Mouse (Mus musculus): ENCODE data around the gene Pdzd4. TPM values are rescaled to one million over a fixed set of nuclear protein-coding genes. Genes with fewer than 3 reads are reported as not detected.

Gene Pdzd4
- 100 to 1,000 TPM; 174 to 186 TPM for total RNA-seq (2021)

DNA sequence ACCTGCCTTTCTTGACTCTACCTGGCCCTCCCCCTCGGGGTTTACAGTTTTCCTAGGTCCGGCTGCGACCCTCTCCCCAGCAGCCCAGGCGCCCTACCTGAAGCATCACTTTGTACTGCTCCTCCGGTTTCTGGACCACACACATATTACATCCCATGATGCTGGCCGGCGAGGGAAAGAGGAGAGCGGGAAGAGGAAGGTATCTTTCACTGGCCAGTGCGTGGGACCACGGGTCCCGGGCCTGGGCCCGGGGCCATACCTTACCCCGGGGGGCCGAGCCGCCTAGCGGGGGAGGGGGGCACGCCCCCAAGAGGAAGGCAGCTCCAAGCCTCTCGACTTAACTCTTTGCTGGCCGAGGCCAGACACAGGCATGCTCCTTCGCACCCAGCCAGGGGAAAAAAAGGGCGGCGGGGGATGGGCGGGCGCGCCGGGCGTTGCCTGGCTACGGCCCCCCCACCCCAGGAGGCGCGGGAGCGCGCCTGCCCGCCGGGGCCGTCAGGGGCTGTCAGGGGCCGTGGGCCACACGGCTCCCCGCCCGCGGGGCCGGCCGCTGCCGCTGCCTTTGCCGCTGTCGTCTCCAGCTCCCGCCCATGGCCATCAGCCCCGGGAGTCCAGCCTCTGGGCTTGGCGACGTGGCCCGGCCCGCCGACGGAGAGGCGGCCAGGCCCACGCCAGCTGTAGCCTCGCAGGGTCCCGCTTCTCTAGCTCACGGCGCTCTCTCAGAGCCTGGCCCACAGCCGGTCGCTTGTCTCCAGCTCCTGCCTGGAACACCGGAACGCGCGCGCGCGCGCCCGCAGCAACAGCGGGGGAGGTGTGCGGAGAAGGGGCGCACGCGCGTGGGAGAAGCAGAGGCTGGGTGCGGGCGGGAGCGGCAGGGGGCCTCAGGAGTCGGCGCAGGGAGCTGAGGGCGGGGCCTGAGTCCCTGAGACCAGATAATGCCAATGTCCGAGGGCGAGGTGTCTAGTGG lies at the start of gene Pdzd4:
Gene Pdzd4, minus strand, starts transcription at position 785 of the 967 bp plus-strand sequence.
- DNase-seq: peak; percentile 80

GRCm38 (mm10) chrX:73871956-73872355 lies 47.2 kb upstream of the Pdzd4 start:
- intact Hi-C loops (cut with DNase I): no loop called here

More for the DNA sequence above, at the start of gene Pdzd4:
- intact Hi-C loops (cut with DNase I): no loop called here

GRCm38 (mm10) chrX:73871474-73871873 lies 46.7 kb upstream of the Pdzd4 start:
- DNase-seq: no peak
- intact Hi-C loops (cut with DNase I): no loop called here

More at GRCm38 (mm10) chrX:73871956-73872355, 47.2 kb upstream of the Pdzd4 start:
- peak; percentile 33 for DNase-seq

GRCm38 (mm10) chrX:73869334-73869733 lies 44.6 kb upstream of the Pdzd4 start:
- DNase-seq: no peak

GRCm38 (mm10) chrX:73867852-73868251 lies 43.1 kb upstream of the Pdzd4 start:
- intact Hi-C loops (cut with DNase I): no loop called here
- no peak for DNase-seq

More at GRCm38 (mm10) chrX:73869334-73869733, 44.6 kb upstream of the Pdzd4 start:
- intact Hi-C loops (cut with DNase I): no loop called here

DNA sequence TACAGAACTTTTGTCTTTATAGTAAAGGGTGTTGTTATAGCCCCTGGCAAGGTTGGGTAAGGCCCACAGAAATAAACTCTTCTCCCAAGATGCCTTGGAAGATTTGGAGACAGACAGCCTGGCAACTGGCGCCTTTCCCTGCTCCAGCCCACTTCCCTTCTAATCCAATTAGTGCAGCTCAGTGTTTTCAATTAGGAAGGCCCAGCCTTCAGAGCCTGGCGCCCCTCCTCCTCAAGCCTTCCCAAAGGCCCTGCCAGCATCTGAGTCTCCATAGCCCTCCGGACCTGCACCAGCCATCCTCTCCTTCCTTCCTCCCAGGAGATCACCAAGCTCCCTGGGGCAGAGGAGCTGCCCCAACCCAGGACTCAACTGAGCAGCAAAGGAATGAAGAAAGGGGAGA lies 42.5 kb upstream of the Pdzd4 start:
- intact Hi-C loops (cut with DNase I): no loop called here
- peak; percentile 70 for DNase-seq

DNA sequence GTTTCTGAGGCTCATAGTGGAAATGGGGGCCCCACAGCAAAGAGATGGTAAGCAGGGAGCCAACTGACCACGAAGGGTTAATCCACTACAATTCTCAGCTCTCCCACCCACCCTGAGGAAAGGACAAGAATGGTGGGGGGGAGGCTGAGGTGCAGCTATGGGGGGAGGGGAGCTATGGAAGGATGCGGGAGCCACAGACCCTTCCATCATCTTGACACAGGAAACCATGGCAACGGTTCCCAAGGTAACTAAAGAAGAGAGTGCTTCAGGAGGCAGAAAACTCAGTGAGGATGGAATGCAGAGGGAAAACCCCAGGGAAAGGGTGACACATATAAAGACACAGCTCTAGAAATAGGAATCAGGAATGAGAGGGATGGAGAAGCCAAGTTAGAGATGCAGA lies 39.9 kb upstream of the Pdzd4 start:
- no peak for DNase-seq
- intact Hi-C loops (cut with DNase I): no loop called here

DNA sequence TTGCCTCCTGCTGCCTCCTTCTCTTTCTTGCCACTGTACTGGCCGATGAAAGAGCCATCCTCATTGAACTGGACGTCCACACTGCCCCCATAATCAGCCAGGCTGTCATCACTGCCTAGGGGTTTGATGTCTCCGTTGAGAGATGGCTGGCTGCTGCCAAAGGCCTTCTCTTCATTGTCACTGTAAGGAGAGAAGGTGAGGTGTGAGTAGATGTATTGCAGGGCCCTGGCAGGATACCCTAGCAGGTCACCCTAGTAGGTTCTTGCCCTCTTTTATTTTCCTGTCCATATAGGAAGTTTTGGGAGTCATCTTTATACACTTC lies 30.3 kb upstream of the Pdzd4 start:
- intact Hi-C loops (cut with DNase I): no loop called here
- DNase-seq: no peak

DNA sequence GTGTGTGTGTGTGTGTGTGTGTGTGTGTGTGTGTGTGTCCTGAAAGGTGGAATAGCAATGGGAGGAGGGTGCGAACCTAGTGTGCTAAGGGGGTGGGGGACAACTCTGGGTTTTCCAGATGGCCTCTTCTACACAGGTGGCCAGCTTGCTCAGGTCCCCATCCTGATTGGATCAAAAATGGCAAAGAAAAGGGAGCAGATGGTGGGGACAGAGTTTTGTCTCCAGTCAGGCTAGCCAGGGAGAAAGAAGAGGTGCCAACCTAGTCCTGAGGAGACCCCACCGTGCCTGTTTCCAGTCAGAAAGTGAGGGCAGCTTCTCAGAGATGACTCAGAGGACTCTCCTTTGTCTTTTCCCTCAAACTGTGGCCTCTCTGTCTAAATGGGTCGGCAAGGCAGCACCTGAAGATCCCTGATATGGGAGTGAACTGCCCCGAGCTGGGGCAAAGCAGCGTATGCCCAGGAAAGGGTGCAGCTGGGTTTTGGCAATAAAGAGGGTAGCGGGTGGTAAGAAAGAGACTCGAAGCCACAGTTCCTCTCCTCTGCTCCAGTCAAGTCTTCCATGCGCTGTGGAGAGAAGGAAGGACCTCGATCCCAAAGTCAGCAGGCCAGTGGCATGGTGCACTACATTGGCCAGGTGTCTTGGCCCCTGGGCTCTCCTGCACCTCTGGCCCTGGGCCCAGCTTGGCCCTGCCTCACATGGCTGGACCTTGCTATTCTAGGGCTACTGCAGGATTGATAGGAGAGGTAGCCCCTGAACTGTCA lies 29.7 kb upstream of the Pdzd4 start:
- intact Hi-C loops (cut with DNase I): no loop called here
- DNase-seq: peak; percentile 23

DNA sequence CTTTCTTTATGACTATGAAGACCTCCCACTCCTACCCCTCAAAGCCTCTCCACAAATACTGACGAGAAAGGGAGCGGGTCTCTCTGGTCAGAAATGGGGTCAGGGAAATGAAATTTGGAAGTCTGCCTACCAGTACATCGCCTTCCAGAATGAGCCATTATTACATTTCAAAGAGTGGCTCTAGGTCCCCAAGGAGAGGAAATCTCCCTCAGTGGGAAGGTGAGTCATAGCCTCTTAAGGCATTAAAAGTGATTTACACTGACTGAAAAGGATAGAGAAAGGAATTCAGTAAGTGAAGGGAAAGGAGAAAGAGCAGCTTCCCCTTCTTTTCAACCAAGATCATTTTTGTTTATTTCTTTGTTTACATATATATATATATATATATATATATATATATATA lies 11.9 kb upstream of the Pdzd4 start:
- intact Hi-C loops (cut with DNase I): no loop called here
- no peak for DNase-seq

GRCm38 (mm10) chrX:73835731-73836130 lies 11.0 kb upstream of the Pdzd4 start:
- intact Hi-C loops (cut with DNase I): no loop called here
- DNase-seq: no peak

DNA sequence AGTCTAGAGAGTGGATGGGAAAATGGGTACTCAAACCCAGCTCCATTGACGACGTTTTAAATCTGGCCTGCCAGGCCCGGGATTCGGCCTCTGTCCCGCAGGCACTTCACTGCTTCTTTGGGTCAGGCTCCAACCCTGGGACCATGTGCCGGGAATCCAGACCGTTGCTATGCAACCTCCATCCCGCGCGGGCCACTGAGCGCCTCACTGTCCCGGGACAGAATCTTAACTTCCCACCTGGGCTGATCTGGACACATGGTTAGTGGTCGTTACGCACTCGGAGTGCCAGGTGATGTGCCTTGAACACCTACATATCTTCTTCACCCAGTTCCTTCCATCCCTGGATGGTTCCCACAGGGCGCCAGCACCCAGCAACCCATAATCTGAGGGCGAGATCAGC lies 1.0 kb downstream of the Pdzd4 start:
- DNase-seq: no peak
- intact Hi-C loops (cut with DNase I): no loop called here

GRCm38 (mm10) chrX:73816596-73817314 lies 8.0 kb downstream of the Pdzd4 start:
- no peak for DNase-seq
- intact Hi-C loops (cut with DNase I): no loop called here

DNA sequence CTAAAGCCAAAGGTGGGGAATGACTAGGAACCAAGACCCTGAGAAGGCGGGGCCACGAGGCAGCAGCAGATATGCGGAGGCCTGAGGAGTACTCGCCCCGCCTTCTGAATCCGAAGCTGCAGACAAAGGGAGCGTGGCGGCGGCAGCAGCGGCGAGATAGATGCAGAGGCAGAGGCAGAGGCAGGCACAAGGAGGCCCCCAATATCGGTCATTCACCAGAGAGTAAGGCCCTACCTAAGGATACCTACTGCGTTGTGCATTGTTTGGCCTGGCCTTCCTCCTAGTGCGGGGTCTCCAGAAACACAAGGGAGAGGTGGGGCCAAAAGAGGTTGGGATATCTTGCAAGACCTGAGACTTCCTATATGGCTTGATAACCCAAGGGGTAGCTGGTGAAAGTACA lies 9.7 kb downstream of the Pdzd4 start:
- peak; percentile 27 for DNase-seq

GRCm38 (mm10) chrX:73805814-73806213 lies 19.0 kb downstream of the Pdzd4 start:
- DNase-seq: no peak
- intact Hi-C loops (cut with DNase I): no loop called here

More for the DNA sequence above, 9.7 kb downstream of the Pdzd4 start:
- intact Hi-C loops (cut with DNase I): no loop called here

DNA sequence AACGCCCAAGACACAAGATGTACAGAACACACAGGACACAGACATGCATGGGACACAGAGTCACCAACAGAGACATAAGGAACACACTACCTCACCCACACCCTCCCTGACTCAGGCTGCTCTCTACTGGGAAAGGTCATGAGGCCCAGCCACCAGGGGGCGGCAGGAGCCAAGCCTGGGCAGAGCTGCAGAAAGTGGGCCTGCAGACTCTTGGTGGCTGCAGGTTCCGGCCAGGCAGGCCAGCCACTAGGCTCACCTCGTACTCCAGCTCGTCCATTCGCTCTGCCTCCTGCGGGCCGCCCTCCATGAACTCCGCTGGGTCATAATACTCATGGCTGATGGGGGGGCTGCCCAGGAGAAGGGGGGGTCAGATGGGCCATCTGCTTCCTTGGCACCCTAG lies 26.3 kb downstream of the Pdzd4 start:
- peak; percentile 78 for DNase-seq
- intact Hi-C loops (cut with DNase I): no loop called here

GRCm38 (mm10) chrX:73797511-73797910 lies 27.3 kb downstream of the Pdzd4 start:
- intact Hi-C loops (cut with DNase I): no loop called here
- DNase-seq: no peak

GRCm38 (mm10) chrX:73793505-73793904 lies 31.3 kb downstream of the Pdzd4 start:
- intact Hi-C loops (cut with DNase I): no loop called here

GRCm38 (mm10) chrX:73793039-73793438 lies 31.7 kb downstream of the Pdzd4 start:
- DNase-seq: no peak
- intact Hi-C loops (cut with DNase I): no loop called here

More at GRCm38 (mm10) chrX:73793505-73793904, 31.3 kb downstream of the Pdzd4 start:
- DNase-seq: no peak

- intact Hi-C loops (cut with DNase I): no loop called here
- DNase-seq: no peak
Measured at GRCm38 (mm10) chrX:73788501-73788900, 36.3 kb downstream of the Pdzd4 start.

DNA sequence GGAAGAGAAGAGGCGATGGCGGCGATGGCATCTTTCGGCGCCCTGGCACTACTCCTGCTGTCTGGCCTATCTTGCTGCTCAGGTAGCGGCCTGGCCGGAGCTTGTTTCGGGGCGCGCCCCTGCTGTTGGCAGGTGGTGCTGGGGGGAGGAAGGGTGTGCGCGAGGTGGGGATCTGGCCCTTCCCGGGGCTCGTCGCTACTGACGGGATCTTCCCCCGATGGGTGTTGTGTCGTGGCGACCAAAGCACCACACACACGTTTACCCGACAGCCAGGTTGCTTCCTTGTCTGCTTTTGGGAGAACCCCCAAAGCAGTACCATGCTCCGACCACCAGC lies 37.6 kb downstream of the Pdzd4 start:
- no peak for DNase-seq
- intact Hi-C loops (cut with DNase I): no loop called here

Data from left cerebral cortex, postnatal 4 days (tissue).